Mouse (Mus musculus): Measurements from ENCODE around the gene Myo16.

DNA sequence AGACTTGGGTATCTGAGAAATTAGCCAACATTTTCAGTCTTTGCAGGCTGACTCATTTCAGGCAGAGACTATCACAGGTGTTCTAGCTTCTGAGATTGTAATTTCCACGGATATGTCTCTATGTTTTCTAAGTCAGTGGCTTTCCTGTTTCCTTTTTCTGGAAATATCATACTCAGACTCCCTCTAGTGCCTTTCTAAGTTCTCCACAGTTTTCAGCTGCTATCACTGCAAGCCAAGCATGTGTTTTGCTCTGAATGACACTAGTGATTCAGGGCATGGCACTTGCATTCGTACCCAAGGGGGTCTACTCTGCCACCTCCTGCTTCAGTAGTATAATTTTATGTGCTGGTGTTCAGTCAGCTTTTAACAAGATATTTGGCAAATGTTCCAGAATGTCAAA, 11.2 kb downstream of the Myo16 start:
- TF ChIP-seq EP300 (IDR thresholded peaks at IDR 0.05; ENCODE audit: low read depth) (no peak), CTCF (IDR thresholded peaks at IDR 0.05; ENCODE audit: low read depth) (no peak)
